Mouse (Mus musculus): ENCODE results near the gene Duoxa2.
"Not testable (repeated sequence)": the region's sequence is repeated elsewhere in the genome, so short reads cannot be mapped to it uniquely, and the experiment has no call there.

The Duoxa2 gene

DNA sequence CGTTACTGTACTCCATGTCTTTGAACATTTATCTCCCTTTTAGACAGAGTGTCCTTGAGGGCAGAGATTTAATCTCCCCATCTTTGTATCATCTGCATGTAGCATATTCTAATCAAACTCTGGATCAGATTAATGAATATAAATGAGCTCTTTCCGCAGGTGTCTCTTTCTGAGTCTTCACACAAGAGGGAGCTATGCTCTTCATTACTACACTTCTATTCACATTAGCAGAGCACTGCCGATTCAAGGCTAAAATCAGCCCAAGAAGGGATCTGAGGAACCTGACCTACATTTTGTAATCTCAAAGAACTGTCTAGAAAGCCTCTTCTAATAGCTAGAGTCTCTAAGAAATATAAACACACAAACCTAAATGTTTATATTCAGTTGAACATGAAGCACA is 10.9 kb downstream of the Duoxa2 start:
- in situ Hi-C loops (cut with MboI) = no loop called here

DNA sequence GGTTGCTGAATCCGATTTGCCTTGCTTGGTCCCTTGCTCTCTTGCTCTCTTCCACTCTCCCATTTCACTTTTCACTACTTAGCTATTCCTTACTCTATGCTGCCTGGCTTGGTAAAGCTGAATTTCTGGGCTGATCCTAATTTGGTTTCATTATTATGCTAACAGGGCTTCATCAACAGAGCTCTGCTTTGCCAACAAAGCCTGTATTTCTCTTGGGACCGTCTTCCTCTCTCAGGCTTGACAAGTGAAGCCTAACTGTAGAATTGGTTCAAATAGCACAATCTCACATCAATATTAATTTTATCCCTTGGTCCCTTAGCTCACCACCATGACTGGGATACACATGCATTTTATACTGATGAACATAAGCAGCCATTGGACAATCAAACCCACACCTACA is 12.9 kb downstream of the Duoxa2 start:
- in situ Hi-C loops (cut with MboI) = no loop called here

DNA sequence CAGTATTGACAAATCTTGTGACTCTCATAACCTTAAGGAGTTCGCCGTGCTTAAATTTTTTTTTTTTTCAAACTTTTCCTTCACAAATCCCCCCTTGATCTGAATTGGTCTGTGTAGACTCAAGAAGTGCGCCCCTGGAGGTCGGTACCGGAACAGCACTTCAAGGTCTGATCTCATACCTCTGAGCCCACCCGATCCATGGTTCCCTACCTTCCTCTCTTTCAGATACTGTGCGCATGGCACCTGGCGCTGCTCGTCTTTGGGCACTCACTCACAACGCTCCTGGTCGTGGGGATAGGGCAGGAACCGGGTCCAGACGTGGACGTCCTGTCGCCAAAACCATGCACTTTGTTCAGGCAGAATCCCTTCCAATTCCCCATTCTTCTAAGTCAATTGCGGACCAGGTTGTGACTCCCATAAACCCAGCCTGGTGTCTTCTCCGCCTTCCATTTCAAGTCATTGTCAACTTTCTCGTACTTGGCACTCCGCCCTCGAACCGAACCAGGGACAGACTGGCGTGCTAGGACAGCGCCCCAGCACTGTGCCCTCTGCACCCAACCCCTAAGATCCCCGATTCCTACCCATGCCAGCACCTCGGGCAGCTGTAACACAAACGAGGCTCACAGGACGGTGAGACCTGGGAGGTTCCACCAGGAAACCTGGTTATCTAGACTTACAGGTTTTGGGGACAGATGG is 14.2 kb downstream of the Duoxa2 start:
- in situ Hi-C loops (cut with MboI) = no loop called here

DNA sequence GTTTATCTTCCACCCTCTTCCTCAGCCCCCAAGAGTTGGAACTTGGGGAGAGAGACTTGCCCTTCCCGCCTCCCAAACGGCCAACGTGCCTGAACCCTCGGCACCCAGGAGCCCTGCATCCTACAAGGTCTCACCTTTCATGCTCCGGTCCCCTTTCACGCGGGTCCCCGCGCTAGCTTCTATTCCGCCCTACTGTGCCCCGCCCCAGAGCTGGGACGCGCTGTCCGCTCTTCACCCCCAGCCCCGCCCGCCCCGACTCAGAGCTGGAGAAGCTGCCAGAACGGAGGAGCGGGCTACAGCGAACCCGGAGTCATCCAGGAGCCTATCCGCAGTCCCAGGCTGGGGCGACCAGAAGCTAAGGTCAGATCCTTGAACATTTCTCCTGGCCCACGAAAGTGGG is 14.8 kb downstream of the Duoxa2 start, which contains the start of gene Duoxa1:
TSS of gene Duoxa1 (minus strand) at position 195 of the 400 bp plus-strand sequence.
- in situ Hi-C loops (cut with MboI) = no loop called here

DNA sequence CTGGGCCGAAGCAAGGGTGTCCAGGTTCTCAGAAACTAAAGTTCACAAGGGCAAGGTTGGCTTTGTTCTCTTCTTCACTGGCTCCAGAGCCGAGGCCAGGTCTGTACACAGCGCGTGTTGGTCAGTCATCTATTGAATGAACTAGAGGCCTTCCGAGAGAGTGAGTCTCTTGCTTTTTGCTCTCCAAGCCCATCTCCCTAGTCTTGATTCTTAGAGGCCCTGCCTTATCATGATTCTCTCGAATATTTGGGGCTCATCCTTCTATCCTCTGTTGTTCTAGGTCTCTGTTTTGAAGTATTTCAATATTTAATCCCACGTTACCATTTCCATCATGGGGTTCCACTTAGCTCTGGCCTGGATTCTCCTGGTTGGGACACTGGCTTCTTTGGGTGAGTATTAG is 16.7 kb downstream of the Duoxa2 start, which contains the start of gene Duox1:
TSS of gene Duox1 (plus strand) at position 301 of the 400 bp plus-strand sequence.
- in situ Hi-C loops (cut with MboI) = no loop called here

DNA sequence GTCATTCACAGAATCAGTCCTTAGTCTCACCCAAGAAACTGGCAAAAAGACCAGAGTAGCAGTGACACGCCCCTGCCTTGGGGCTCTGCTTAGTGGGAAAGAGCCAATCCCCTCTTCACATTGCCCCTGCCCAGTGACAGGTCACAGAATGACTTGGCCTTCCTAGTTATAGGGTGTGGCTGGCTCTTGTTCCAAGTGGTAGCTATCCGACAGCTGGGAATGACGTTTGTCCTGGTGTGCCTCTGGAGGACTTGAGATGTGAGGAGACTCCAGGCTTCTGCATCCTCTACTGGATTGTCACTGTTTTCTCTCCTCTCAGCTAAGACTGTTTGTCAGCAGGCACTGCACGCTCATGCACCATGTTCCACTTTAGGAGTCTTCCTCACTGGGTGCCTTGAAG is 18.7 kb downstream of the Duoxa2 start:
- in situ Hi-C loops (cut with MboI) = no loop called here

DNA sequence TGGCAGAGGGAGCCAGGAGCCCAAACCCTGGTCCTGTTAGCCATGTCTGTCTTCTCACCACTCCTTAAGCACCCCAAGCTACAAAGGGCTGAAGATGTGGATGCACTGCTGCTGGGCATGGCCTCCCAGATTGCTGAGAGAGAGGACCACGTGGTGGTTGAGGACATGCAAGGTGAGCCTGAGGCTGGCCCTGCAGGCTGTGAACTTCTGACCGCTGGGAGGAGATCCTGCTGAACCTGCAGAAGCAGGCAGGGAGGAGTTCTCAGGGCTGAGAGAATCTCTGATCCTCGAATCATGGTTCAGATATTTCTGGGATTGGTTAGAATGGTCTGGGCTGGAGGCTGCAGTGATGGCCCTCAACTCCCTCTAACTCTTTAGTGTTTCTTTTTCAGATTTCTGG is 25.3 kb downstream of the Duoxa2 start:
- in situ Hi-C loops (cut with MboI) = no loop called here

DNA sequence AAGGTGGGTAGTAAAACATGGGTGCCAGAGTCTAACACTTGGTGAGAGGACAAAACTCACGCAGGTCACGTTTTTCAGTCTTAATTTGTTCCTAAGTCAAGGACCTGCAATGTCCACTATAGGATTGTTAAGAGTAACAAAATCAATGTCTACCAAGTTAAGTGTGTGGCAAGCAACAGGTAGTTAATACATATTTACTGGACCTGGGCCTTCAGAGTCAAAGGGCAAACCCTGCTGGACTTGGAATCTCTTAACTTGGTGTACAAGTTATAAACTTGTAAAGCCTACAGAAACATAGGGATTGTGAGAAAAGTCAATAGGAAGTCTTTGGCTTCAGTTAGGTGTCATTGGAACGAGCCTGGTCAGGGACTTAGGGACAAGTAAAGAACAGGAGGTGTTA is 25.9 kb downstream of the Duoxa2 start:
- in situ Hi-C loops (cut with MboI) = no loop called here

DNA sequence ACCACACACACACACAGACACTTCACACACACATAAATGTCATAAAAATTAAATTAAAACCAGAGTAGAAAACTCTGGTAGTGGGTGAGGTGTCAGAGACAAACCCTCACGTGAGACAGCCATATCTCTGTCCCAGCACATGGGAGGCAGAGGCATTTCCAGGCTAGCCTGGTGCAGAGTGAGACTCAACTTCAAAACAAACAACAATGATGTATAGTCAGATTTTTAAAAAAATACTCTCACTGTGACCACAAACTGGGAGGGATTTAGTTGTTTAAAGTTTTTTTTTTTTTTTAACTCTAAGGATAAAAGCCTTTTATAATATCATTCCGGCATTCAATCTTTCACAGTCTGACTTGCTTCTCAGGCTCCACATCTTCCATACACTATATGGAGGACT is 26.7 kb downstream of the Duoxa2 start:
- in situ Hi-C loops (cut with MboI) = no loop called here

DNA sequence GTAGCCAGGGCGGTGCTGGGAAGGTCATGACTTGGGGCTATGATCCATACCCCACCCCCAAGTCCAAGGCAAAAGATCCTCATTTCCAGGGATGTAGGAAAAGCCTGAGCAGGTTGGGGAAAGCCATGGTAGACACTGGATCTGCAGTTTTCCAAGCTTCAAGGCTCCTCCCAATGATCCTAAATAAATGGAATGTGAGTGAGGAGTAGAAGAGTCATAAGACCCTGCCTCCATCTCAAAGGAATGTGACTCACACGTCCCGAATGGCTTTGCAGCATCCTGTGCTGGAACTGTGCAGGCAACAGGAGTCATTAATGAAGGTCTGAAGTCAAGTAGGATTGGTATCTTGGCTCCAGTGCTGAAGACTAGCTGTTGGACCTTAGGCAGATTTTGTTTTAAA is 29.3 kb downstream of the Duoxa2 start:
- in situ Hi-C loops (cut with MboI) = no loop called here

DNA sequence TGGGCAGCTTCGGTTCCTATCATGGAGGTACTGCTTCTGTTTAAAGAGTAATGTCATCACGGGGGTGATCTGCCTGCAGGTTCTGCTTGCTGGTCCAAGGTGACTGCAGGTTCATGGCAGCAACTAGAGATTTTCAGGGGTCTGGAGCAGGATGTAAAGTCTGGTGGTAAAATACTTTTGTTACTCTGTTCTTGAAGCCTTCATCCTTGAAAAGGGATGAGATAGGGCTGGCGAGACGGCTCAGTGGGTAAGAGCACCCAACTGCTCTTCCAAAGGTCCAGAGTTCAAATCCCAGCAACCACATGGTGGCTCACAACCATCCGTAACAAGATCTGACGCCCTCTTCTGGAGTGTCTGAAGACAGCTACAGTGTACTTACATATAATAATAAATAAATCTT is 31.6 kb downstream of the Duoxa2 start:
- in situ Hi-C loops (cut with MboI) = not testable (repeated sequence)

DNA sequence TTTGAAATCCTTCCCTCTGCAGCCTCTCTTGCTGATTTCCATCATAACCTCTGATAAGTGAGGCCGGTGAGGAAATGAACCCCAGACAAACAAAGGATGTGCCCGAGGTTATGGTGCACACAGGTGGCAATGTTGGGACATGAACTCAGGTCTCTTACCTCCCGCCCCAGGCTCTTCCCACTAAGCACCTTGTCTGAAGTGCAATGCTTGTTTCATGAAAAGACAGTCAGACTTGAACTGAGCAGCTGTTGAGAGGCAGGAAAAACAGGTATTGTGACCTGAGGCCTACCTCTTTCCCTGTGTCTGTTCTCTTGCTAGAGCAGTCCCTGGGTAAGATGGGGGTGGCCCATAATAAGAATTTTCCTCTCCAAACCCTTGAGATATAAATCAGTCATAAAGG is 33.5 kb downstream of the Duoxa2 start:
- in situ Hi-C loops (cut with MboI) = no loop called here

DNA sequence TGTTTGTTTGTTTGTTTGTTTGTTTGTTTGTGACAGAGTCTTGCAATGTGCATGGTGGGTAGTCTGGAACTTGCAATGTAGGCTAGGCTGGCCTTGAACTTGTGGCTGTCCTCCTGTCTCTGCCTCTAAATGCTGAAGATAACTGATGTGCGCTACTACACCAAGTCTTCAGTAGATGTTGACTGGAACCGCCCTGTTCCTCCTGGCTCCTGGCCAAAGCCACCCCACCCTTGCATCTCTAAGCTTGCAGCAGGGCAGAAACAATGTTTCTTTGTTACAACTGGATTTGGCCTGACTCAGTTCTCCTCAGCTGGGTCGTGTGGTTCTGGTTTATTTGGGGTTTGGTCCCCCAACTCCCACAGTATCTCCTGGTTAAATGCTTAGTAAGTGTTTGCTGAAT is 35.5 kb downstream of the Duoxa2 start:
- in situ Hi-C loops (cut with MboI) = no loop called here

DNA sequence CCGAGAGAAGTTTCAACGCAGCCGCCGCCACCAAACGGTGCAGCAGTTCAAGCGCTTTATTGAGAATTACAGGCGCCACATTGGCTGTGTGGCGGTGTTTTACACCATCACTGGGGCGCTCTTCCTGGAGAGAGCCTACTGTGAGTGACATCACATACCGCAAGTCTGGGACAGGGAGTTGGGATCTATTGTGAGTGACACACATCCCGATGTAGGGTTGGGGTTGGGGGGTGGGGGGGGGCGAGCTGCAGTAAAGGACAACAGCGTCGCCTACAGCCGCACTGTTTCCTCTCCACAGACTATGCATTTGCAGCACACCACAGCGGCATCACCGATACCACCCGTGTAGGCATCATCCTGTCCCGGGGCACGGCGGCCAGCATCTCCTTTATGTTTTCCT is 38.6 kb downstream of the Duoxa2 start:
- in situ Hi-C loops (cut with MboI) = no loop called here

DNA sequence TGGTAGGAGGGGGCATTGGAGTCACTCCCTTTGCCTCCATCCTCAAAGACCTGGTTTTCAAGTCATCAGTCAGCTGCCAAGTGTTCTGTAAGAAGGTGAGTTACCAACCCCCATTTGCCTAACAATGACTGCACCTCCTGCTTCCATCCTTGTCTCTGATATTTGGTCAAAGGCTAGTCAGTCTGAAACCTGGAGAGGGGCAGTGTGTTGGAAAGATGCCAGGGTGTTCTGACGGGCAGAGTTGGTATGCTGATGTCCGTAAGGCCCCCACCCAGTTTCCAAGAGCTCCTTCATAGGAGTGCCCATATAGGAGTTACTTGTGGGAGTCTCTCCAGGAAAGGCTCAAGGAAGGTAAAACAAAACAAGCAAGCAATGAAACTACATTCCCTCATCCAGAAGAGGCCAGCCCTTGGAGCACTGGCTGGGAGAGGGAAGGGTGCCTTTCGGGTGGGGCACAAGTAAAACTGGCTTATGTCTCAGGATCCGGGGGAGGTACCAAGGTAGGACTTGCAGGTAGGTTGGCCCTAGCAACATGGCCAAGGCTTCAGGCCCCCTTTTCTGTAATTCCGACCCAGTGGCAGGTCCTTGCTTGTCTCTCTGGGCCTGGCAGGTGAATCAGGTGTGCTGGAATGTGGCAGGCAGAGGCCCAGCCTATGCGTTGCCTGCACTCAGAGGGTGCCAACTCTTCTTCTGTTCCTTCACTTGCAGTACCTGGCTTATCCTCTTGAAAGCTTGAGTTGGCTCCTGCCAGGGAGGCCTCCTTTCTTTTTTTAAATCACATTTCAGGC is 46.6 kb downstream of the Duoxa2 start:
- in situ Hi-C loops (cut with MboI) = no loop called here

DNA sequence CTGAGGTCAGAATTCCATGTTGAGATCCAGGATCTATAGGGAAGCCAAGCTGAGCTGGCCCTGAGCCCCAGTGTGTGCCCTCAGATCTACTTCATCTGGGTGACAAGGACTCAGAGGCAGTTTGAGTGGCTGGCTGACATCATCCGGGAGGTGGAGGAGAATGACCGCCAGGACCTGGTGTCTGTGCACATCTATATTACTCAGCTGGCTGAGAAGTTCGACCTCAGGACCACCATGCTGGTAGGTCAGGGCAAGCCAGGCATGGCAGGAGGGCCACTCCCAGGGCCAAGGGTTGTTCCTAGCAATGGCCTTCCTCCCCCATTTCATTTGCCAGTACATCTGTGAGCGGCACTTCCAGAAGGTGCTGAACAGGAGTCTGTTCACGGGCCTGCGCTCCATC is 47.5 kb downstream of the Duoxa2 start:
- in situ Hi-C loops (cut with MboI) = not testable (repeated sequence)

DNA sequence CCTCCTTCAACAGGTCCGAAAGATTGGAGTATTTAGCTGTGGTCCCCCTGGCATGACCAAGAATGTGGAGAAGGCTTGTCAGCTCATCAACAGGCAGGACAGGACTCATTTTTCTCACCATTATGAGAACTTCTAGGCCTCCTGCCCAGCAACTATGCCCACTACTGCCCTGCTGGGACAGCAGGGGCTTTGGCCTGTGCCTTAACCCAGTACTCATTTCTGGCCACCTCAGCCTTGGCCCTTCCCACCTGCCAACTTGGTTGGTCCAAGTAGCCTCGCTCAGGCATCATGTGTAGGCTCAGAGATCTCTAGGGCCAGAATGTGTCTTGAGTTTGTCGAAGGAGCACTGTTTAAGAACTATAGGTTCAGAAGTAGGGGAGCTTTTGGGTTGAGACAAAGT is 48.6 kb downstream of the Duoxa2 start:
- in situ Hi-C loops (cut with MboI) = no loop called here

DNA sequence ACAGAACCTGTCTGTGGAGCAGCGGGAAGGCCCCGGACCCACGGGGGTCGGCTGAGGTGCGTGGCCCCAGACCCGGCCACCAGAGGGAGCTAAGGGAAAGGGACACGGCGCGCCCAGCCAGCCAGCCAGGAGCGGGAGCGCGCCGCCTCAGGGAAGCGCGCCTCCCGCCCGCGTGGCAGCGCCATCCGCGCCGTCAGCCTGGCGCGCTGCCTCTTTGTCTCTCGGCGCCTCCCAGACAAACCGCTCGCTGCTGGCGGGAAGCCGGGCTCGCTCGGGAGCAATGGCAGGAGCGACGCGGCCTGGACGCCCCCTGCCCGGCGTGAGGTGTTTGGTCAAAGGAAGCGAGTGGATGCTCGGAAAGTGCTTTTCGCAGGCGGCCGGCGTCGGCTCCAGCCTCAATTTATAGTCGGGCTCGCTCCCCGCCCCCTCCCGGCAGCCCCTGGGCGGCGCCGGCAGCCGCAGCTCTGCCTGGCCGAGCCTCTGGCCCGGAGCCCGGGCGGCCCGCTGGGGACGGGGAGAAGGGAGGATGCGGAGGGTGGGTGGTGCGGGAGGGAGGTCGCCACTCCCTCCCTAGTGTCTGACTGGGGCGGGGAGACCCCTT is 49.9 kb downstream of the Duoxa2 start:
- in situ Hi-C loops (cut with MboI) = no loop called here

DNA sequence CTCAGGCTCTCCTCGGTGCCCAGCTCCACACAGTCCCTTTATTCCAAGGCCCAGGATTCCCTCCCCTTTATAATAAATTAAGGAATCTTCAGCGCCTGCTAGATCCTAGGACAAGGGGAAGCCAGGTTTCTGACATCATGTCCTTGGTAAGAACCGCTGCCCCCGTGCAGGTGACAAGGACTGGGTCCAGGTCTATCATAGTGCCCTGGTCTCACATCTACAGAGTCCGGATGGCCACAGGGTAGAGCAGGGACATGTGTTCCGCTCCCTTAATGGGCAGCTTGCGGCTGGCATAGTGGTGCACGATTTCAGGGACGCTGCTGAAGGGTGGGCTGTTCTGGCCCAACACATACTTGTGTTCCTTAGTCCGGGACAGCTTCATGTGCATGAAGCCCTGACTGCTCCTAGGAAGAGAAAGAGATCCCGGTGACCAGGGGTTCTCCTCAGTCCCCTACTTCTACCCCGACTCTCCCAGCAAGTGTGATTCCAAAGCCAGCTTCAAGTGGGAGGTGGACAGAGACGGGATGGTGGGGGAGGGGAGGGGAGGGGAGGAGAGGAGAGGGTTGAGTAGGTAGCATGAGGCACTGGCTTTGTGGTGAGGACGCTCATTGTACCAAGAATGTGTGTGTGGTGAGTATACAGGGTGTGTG is 50.6 kb downstream of the Duoxa2 start:
- in situ Hi-C loops (cut with MboI) = no loop called here

DNA sequence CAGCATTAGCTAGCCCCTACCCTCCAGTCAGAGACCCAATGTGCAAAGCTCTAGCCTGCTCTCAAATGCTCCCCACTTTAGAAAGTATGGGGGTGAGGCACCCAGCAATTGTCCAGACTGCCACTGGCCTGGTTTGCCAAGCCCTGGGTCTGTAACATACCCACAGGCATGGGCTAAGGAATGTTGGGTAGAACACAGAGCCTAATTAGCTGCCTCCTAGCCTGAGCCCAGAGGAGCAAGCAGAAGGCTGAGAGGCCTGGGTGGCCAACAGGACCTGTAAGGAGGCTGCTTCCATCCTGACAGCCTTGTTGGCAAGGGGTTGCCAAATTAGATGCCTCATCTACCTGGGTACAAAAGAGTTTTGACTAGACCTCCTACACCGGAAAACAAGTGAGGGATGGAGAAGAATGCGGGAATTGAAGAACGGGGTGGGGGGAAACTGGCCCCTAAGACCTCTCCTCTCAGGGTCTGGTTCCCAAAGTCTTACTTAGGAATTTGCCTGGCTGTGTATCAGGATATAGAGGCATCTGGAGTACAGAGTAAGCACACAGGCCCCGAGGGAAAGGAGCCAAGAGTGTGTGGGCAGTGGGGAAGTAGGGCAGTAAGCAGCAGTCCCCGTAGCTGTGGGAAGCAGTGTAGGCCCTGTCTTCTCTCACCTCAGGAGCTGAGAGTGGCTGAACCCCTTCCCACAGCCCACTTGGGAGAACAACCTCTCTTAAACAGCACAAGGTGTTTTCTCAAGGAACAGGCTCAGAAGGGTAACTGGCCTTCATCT is 52.6 kb downstream of the Duoxa2 start:
- in situ Hi-C loops (cut with MboI) = no loop called here

DNA sequence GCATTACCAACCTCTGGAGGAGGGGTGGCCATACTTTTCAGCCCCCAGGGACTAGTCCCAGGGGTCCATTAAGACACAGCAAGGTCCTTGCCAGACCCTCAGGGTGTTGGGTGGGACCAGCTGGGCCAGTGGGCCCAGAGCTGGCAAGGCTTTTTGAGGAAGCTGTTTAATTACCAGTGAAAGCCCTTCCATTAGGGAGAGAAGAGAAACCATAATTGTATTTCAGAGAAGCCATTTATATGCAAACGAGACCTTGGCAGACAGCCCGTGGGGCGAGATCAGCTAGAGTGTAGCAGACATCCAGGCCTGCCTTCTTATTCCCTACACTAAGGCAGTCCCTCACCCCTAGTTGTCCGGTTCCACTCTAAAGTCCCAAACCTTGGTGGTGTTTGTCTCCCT is 53.2 kb downstream of the Duoxa2 start:
- in situ Hi-C loops (cut with MboI) = no loop called here

Measured in mature B cell (primary cell).